Mouse (Mus musculus): ENCODE results near the gene Acot8. TPM values are rescaled to one million over a fixed set of nuclear protein-coding genes. Genes with fewer than 3 reads are reported as not detected.
A peak's percentile ranks its signal among the peaks of the same experiment; 100 is the strongest.

Acot8 gene
- polyA plus RNA-seq, 2 experiments: 14.0 to 31.5 TPM

- peaks cover 8% of the 10 kb centered on the region for H3K4me1 ChIP-seq (ENCODE audit: control insufficient read depth, insufficient read depth, low read length)
- H3K27me3 ChIP-seq (ENCODE audit: control insufficient read depth, insufficient read depth, low read length): no peaks in the 10 kb centered on the region
- no peak overlapping the region for H3K27ac ChIP-seq (replicated peaks; ENCODE audit: low read depth, low read length)
- DNase-seq (ENCODE audit: low spot score): no peak
- no peak overlapping the region for H3K9ac ChIP-seq (ENCODE audit: low read depth, low read length, severe bottlenecking)
- H3K9me3 ChIP-seq (ENCODE audit: control insufficient read depth, low read length): no peaks in the 10 kb centered on the region
- no peak for TF ChIP-seq POLR2A (IDR thresholded peaks at IDR 0.05; ENCODE audit: borderline replicate concordance, extremely low read depth, insufficient read depth, insufficient read length)
- ATAC-seq (ENCODE audit: low FRiP score, low read depth): no peak
- peaks cover 52% of the 10 kb centered on the region for H3K36me3 ChIP-seq (ENCODE audit: control insufficient read depth, insufficient read depth, low read length)
- no peak overlapping the region for H3K4me2 ChIP-seq (replicated peaks; ENCODE audit: low read depth, low read length, severe bottlenecking)
- WGBS: 88% methylated on average over 4 of the region's 4 CpGs
- no peak overlapping the region for H3K4me3 ChIP-seq (replicated peaks; ENCODE audit: low read length)
Measured at GRCm38 (mm10) chr2:164748191-164748590, 56.5 kb downstream of the Acot8 start.

GRCm38 (mm10) chr2:164746693-164747092 lies 58.0 kb downstream of the Acot8 start:
- H3K9me3 ChIP-seq (ENCODE audit: control insufficient read depth, low read length): no peaks in the 10 kb centered on the region
- 51% methylated on average over 8 of the region's 8 CpGs for WGBS
- peaks cover 38% of the 10 kb centered on the region for H3K36me3 ChIP-seq (ENCODE audit: control insufficient read depth, insufficient read depth, low read length)
- peak overlapping the region; percentile 96 for H3K9ac ChIP-seq (ENCODE audit: low read depth, low read length, severe bottlenecking)
- DNase-seq (ENCODE audit: low spot score) (no peak), ATAC-seq (ENCODE audit: low FRiP score, low read depth) (no peak)
- no peak overlapping the region for H3K27ac ChIP-seq (replicated peaks; ENCODE audit: low read depth, low read length)
- no peaks in the 10 kb centered on the region for H3K27me3 ChIP-seq (ENCODE audit: control insufficient read depth, insufficient read depth, low read length)
- peak overlapping the region; percentile 85 for H3K4me2 ChIP-seq (replicated peaks; ENCODE audit: low read depth, low read length, severe bottlenecking)
- H3K4me3 ChIP-seq (replicated peaks; ENCODE audit: low read length): peak overlapping the region; percentile 85
- TF ChIP-seq POLR2A (IDR thresholded peaks at IDR 0.05; ENCODE audit: borderline replicate concordance, extremely low read depth, insufficient read depth, insufficient read length): no peak
- peaks cover 8% of the 10 kb centered on the region for H3K4me1 ChIP-seq (ENCODE audit: control insufficient read depth, insufficient read depth, low read length)

- peak within 1 kb of the TSS; percentile 85 for H3K4me2 ChIP-seq (replicated peaks; ENCODE audit: low read depth, low read length, severe bottlenecking)
- H3K4me1 ChIP-seq (ENCODE audit: control insufficient read depth, insufficient read depth, low read length): peaks cover 8% of the 10 kb centered on the region
- WGBS: under 1% methylated on average over 62 of the region's 70 CpGs
- H3K27ac ChIP-seq (replicated peaks; ENCODE audit: low read depth, low read length): peak within 1 kb of the TSS; percentile 71
- no peaks in the 10 kb centered on the region for H3K27me3 ChIP-seq (ENCODE audit: control insufficient read depth, insufficient read depth, low read length)
- H3K9ac ChIP-seq (ENCODE audit: low read depth, low read length, severe bottlenecking): peak within 1 kb of the TSS; percentile 96
- peak; percentile 91 for DNase-seq (ENCODE audit: low spot score)
- peak; percentile 92 for ATAC-seq (ENCODE audit: low FRiP score, low read depth)
- H3K9me3 ChIP-seq (ENCODE audit: control insufficient read depth, low read length): no peaks in the 10 kb centered on the region
- 0 out of 2 replicates have a peak, but pooled peaks have one; percentile 36 for TF ChIP-seq POLR2A (IDR thresholded peaks at IDR 0.05; ENCODE audit: borderline replicate concordance, extremely low read depth, insufficient read depth, insufficient read length)
- peaks cover 32% of the 10 kb centered on the region for H3K36me3 ChIP-seq (ENCODE audit: control insufficient read depth, insufficient read depth, low read length)
- H3K4me3 ChIP-seq (replicated peaks; ENCODE audit: low read length): peak within 1 kb of the TSS; percentile 85
Measured at GRCm38 (mm10) chr2:164745843-164746479, 58.7 kb downstream of the Acot8 start, which contains the start of the genes Wfdc3 and Dnttip1. Wfdc3 (minus strand) TSS chr2:164745931. Dnttip1 (plus strand) TSS chr2:164745983.

- peak overlapping the region; percentile 85 for H3K4me2 ChIP-seq (replicated peaks; ENCODE audit: low read depth, low read length, severe bottlenecking)
- no peaks in the 10 kb centered on the region for H3K27me3 ChIP-seq (ENCODE audit: control insufficient read depth, insufficient read depth, low read length)
- peaks cover 8% of the 10 kb centered on the region for H3K4me1 ChIP-seq (ENCODE audit: control insufficient read depth, insufficient read depth, low read length)
- H3K9ac ChIP-seq (ENCODE audit: low read depth, low read length, severe bottlenecking): no peak overlapping the region; the same call in 1 of the 2 replicates
- ATAC-seq (ENCODE audit: low FRiP score, low read depth) (no peak), DNase-seq (ENCODE audit: low spot score) (no peak)
- peaks cover 22% of the 10 kb centered on the region for H3K36me3 ChIP-seq (ENCODE audit: control insufficient read depth, insufficient read depth, low read length)
- H3K27ac ChIP-seq (replicated peaks; ENCODE audit: low read depth, low read length): no peak overlapping the region
- peak overlapping the region; percentile 85 for H3K4me3 ChIP-seq (replicated peaks; ENCODE audit: low read length)
- WGBS: 63% methylated on average over 13 of the region's 13 CpGs
- H3K9me3 ChIP-seq (ENCODE audit: control insufficient read depth, low read length): no peaks in the 10 kb centered on the region
- TF ChIP-seq POLR2A (IDR thresholded peaks at IDR 0.05; ENCODE audit: borderline replicate concordance, extremely low read depth, insufficient read depth, insufficient read length): no peak
Measured at GRCm38 (mm10) chr2:164744987-164745386, 59.7 kb downstream of the Acot8 start.

Other genes with a start within 250 kb of the Acot8 start
- 30.4 and 31.0 TPM in 2 replicates for gene Wfdc2, start 242.5 kb downstream of the Acot8 start, polyA plus RNA-seq (2012; rRNA removed)
- gene Wfdc2, start 242.5 kb downstream of the Acot8 start, polyA plus RNA-seq (2014; fragmentation: Nextera tagmentation; extraction: Ambion mirVana): 27.3 and 44.0 TPM in 2 replicates
- not detected in 2 replicates for gene Spint3, start 231.4 kb downstream of the Acot8 start, polyA plus RNA-seq (2012; rRNA removed)
- gene Spint3, start 231.4 kb downstream of the Acot8 start, polyA plus RNA-seq (2014; fragmentation: Nextera tagmentation; extraction: Ambion mirVana): not detected in 2 replicates
- 0.37 and 0.55 TPM in 2 replicates for gene Wfdc6a, start 219.4 kb downstream of the Acot8 start, polyA plus RNA-seq (2012; rRNA removed)
- 0.25 and 0.53 TPM in 2 replicates for gene Wfdc6a, start 219.4 kb downstream of the Acot8 start, polyA plus RNA-seq (2014; fragmentation: Nextera tagmentation; extraction: Ambion mirVana)
- not detected in 2 replicates for gene Eppin, start 211.3 kb downstream of the Acot8 start, polyA plus RNA-seq (2012; rRNA removed)
- gene Eppin, start 211.3 kb downstream of the Acot8 start, polyA plus RNA-seq (2014; fragmentation: Nextera tagmentation; extraction: Ambion mirVana): not detected in 2 replicates
- gene Wfdc6b, start 191.4 kb downstream of the Acot8 start, polyA plus RNA-seq (2012; rRNA removed): not detected in 2 replicates
- not detected in 2 replicates for gene Wfdc6b, start 191.4 kb downstream of the Acot8 start, polyA plus RNA-seq (2014; fragmentation: Nextera tagmentation; extraction: Ambion mirVana)
- not detected in 2 replicates for gene Wfdc8, start 191.3 kb downstream of the Acot8 start, polyA plus RNA-seq (2012; rRNA removed)
- not detected in 2 replicates for gene Wfdc8, start 191.3 kb downstream of the Acot8 start, polyA plus RNA-seq (2014; fragmentation: Nextera tagmentation; extraction: Ambion mirVana)
- gene Wfdc16, start 166.1 kb downstream of the Acot8 start, polyA plus RNA-seq (2012; rRNA removed): not detected in 2 replicates
- gene Wfdc16, start 166.1 kb downstream of the Acot8 start, polyA plus RNA-seq (2014; fragmentation: Nextera tagmentation; extraction: Ambion mirVana): not detected in 2 replicates
- gene Wfdc10, start 148.8 kb downstream of the Acot8 start, polyA plus RNA-seq (2012; rRNA removed): 0.31 and 0.37 TPM in 2 replicates
- 0.68 TPM in 1 of 2 replicates, not detected in the other for gene Wfdc10, start 148.8 kb downstream of the Acot8 start, polyA plus RNA-seq (2014; fragmentation: Nextera tagmentation; extraction: Ambion mirVana)
- gene Wfdc9, start 148.3 kb downstream of the Acot8 start, polyA plus RNA-seq (2012; rRNA removed): not detected in 2 replicates
- not detected in 2 replicates for gene Wfdc9, start 148.3 kb downstream of the Acot8 start, polyA plus RNA-seq (2014; fragmentation: Nextera tagmentation; extraction: Ambion mirVana)
- gene Wfdc11, start 130.8 kb downstream of the Acot8 start, polyA plus RNA-seq (2012; rRNA removed): not detected in 2 replicates
- not detected in 2 replicates for gene Wfdc11, start 130.8 kb downstream of the Acot8 start, polyA plus RNA-seq (2014; fragmentation: Nextera tagmentation; extraction: Ambion mirVana)
- 0.06 and 0.08 TPM in 2 replicates for gene Wfdc13, start 119.8 kb downstream of the Acot8 start, polyA plus RNA-seq (2012; rRNA removed)
- gene Wfdc13, start 119.8 kb downstream of the Acot8 start, polyA plus RNA-seq (2014; fragmentation: Nextera tagmentation; extraction: Ambion mirVana): 0.18 TPM in 1 of 2 replicates, not detected in the other
- not detected in 2 replicates for gene Spint4, start 106.4 kb downstream of the Acot8 start, polyA plus RNA-seq (2012; rRNA removed)
- gene Spint4, start 106.4 kb downstream of the Acot8 start, polyA plus RNA-seq (2014; fragmentation: Nextera tagmentation; extraction: Ambion mirVana): not detected in 2 replicates
- not detected in 2 replicates for gene Spint5, start 89.6 kb downstream of the Acot8 start, polyA plus RNA-seq (2012; rRNA removed)
- gene Spint5, start 89.6 kb downstream of the Acot8 start, polyA plus RNA-seq (2014; fragmentation: Nextera tagmentation; extraction: Ambion mirVana): not detected in 2 replicates
- gene Wfdc3, start 59.0 kb downstream of the Acot8 start, polyA plus RNA-seq (2012; rRNA removed): 0.67 and 0.79 TPM in 2 replicates
- gene Wfdc3, start 59.0 kb downstream of the Acot8 start, polyA plus RNA-seq (2014; fragmentation: Nextera tagmentation; extraction: Ambion mirVana): 0.37 and 0.50 TPM in 2 replicates
- 46.0 and 58.6 TPM in 2 replicates for gene Dnttip1, start 58.9 kb downstream of the Acot8 start, polyA plus RNA-seq (2012; rRNA removed)
- 70.1 and 70.6 TPM in 2 replicates for gene Dnttip1, start 58.9 kb downstream of the Acot8 start, polyA plus RNA-seq (2014; fragmentation: Nextera tagmentation; extraction: Ambion mirVana)
- 293 and 329 TPM in 2 replicates for gene Ube2c, start 35.0 kb downstream of the Acot8 start, polyA plus RNA-seq (2012; rRNA removed)
- 279 and 305 TPM in 2 replicates for gene Ube2c, start 35.0 kb downstream of the Acot8 start, polyA plus RNA-seq (2014; fragmentation: Nextera tagmentation; extraction: Ambion mirVana)
- gene Tnnc2, start 24.9 kb downstream of the Acot8 start, polyA plus RNA-seq (2012; rRNA removed): 178 and 322 TPM in 2 replicates
- 273 and 401 TPM in 2 replicates for gene Tnnc2, start 24.9 kb downstream of the Acot8 start, polyA plus RNA-seq (2014; fragmentation: Nextera tagmentation; extraction: Ambion mirVana)
- gene Snx21, start 19.1 kb downstream of the Acot8 start, polyA plus RNA-seq (2012; rRNA removed): 26.0 and 35.0 TPM in 2 replicates
- 29.2 and 34.0 TPM in 2 replicates for gene Snx21, start 19.1 kb downstream of the Acot8 start, polyA plus RNA-seq (2014; fragmentation: Nextera tagmentation; extraction: Ambion mirVana)
- 4.3 and 4.9 TPM in 2 replicates for gene Zswim3, start 216 bp upstream of the Acot8 start, polyA plus RNA-seq (2012; rRNA removed)
- gene Zswim3, start 216 bp upstream of the Acot8 start, polyA plus RNA-seq (2014; fragmentation: Nextera tagmentation; extraction: Ambion mirVana): 6.9 and 7.0 TPM in 2 replicates
- 9.1 and 11.2 TPM in 2 replicates for gene Zswim1, start 17.8 kb upstream of the Acot8 start, polyA plus RNA-seq (2012; rRNA removed)
- 19.5 and 19.9 TPM in 2 replicates for gene Zswim1, start 17.8 kb upstream of the Acot8 start, polyA plus RNA-seq (2014; fragmentation: Nextera tagmentation; extraction: Ambion mirVana)
- gene Spata25, start 23.7 kb upstream of the Acot8 start, polyA plus RNA-seq (2012; rRNA removed): 0.09 and 0.13 TPM in 2 replicates
- not detected in 2 replicates for gene Spata25, start 23.7 kb upstream of the Acot8 start, polyA plus RNA-seq (2014; fragmentation: Nextera tagmentation; extraction: Ambion mirVana)
- gene Ctsa, start 28.0 kb upstream of the Acot8 start, polyA plus RNA-seq (2012; rRNA removed): 197 and 285 TPM in 2 replicates
- 147 and 163 TPM in 2 replicates for gene Ctsa, start 28.0 kb upstream of the Acot8 start, polyA plus RNA-seq (2014; fragmentation: Nextera tagmentation; extraction: Ambion mirVana)
- 7.2 and 8.5 TPM in 2 replicates for gene Neurl2, start 28.6 kb upstream of the Acot8 start, polyA plus RNA-seq (2012; rRNA removed)
- gene Neurl2, start 28.6 kb upstream of the Acot8 start, polyA plus RNA-seq (2014; fragmentation: Nextera tagmentation; extraction: Ambion mirVana): 5.5 and 7.6 TPM in 2 replicates
- 45.5 and 55.3 TPM in 2 replicates for gene Pltp, start 52.8 kb upstream of the Acot8 start, polyA plus RNA-seq (2012; rRNA removed)
- gene Pltp, start 52.8 kb upstream of the Acot8 start, polyA plus RNA-seq (2014; fragmentation: Nextera tagmentation; extraction: Ambion mirVana): 51.1 and 56.2 TPM in 2 replicates
- 40.5 and 48.6 TPM in 2 replicates for gene Pcif1, start 74.4 kb upstream of the Acot8 start, polyA plus RNA-seq (2012; rRNA removed)
- gene Pcif1, start 74.4 kb upstream of the Acot8 start, polyA plus RNA-seq (2014; fragmentation: Nextera tagmentation; extraction: Ambion mirVana): 66.4 and 73.0 TPM in 2 replicates
- 37.9 and 48.9 TPM in 2 replicates for gene Zfp335, start 106.9 kb upstream of the Acot8 start, polyA plus RNA-seq (2012; rRNA removed)
- gene Zfp335, start 106.9 kb upstream of the Acot8 start, polyA plus RNA-seq (2014; fragmentation: Nextera tagmentation; extraction: Ambion mirVana): 13.7 and 17.7 TPM in 2 replicates
- 16.7 and 20.3 TPM in 2 replicates for gene Mmp9, start 135.9 kb upstream of the Acot8 start, polyA plus RNA-seq (2012; rRNA removed)
- 13.6 and 19.1 TPM in 2 replicates for gene Mmp9, start 135.9 kb upstream of the Acot8 start, polyA plus RNA-seq (2014; fragmentation: Nextera tagmentation; extraction: Ambion mirVana)
- 6.9 and 7.0 TPM in 2 replicates for gene Slc12a5, start 155.9 kb upstream of the Acot8 start, polyA plus RNA-seq (2012; rRNA removed)
- 0.72 and 0.88 TPM in 2 replicates for gene Slc12a5, start 155.9 kb upstream of the Acot8 start, polyA plus RNA-seq (2014; fragmentation: Nextera tagmentation; extraction: Ambion mirVana)
- gene Ncoa5, start 230.0 kb upstream of the Acot8 start, polyA plus RNA-seq (2012; rRNA removed): 77.3 and 86.3 TPM in 2 replicates
- 58.7 and 68.1 TPM in 2 replicates for gene Ncoa5, start 230.0 kb upstream of the Acot8 start, polyA plus RNA-seq (2014; fragmentation: Nextera tagmentation; extraction: Ambion mirVana)